Mouse (Mus musculus): ENCODE results near the gene Phactr2.

Gene Phactr2

DNA sequence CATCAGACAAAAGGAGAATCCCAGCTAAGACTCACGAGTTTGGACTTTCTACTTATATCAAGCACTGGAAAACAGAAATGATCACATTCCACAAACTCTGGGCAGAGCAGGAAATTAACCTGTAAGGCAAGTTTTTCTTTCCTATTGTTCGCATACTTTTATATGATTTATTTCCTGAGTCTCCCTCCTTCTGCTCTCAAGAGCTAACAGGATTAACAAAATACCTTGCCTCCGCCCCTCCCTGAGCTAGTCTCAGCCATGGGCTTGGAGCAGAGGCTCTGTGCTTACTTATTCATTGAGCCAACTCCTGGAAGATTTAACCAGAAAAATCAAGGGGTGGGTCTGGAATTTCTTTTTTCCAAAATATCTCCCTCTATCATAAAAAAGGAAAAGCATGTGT is 145.6 kb downstream of the Phactr2 start:
- no peak for DNase-seq (ENCODE audit: low spot score)

- DNase-seq (ENCODE audit: low spot score), result no peak
Measured at GRCm38 (mm10) chr10:13326149-13326873, 147.9 kb downstream of the Phactr2 start.

DNA sequence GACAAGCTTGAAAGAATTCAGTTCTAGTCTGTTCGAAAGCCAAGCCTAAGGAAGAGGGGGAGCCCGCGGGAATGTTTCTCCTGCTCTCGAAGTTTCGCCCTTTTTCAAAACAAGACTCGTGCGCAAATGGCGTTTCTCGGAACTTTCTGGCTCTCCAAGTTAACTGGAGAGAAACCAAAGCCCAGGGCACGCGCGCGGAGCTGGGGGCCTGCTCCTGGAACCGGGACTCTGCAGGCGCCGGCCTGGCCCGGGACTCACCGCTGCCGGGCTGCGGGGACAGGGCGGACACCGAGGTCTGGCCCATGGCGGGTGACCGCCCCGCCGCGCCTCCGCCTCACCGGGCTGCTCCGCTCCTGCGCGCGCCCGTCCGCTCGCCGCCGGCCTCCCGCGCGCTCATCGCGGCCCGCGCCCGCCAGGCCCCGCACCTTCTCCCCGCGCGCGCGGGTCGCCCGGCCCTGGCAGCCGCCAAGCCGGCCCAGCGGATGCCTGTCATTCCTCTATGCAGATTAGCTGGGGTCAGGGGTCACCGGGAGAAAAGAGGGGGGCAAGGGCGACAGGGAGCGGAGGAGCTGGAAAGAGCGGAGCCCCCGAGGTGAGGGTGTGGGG is 150.3 kb downstream of the Phactr2 start:
- peak; percentile 47 for DNase-seq (ENCODE audit: low spot score)

DNA sequence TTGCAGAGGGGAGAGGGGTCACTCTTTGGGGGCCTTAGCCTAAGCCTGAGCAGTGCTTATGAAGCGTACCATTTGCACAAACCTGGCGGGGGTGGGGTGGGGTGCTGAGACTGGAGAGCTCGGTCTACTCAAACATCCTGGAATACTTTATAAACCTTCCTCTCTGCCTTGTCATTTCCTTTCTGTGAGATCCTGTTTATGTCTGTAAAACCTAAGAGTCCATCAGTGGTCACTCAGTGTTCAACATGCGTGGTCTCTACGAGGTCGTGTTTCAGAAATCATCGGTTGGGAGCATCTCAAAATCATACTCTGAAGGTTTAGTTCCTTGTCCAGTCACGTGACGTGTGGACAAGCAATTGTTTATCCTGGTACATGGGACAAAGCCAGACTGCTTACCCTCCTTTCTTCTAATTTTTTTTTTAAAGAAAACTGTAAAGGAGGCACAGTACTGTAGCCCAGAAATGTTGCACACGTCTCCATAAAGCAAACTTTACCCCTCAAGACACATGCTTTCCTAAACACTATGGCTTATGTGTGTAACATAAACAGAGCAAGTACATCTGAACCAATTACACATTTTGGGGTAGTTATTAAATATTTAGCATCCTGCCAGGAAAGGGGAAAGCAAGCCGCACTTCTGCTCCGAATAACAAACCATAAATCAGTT is 150.9 kb downstream of the Phactr2 start:
- DNase-seq (ENCODE audit: low spot score), result no peak

DNA sequence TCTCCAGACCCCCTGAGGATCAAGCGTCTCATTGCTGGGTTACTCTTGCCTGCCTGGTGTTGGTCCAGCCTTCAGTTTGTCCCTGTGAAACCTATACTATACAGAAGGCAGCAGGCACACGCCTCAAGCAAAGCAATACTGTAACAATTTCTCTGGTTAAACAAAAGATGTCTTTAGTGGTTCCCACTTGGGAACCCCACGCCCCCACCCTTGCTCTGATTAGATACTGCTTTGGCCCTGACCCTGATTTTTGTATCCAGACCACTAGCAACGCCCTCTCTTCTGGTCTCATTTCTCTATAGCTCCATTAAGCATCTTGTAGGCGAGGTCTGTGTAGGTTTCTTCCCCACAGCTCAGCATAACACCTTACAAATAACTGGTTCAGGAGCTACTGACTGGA is 159.2 kb downstream of the Phactr2 start:
- DNase-seq (ENCODE audit: low spot score), result no peak

GRCm38 (mm10) chr10:13312576-13312975 is 161.6 kb downstream of the Phactr2 start:
- no peak for DNase-seq (ENCODE audit: low spot score)

- no peak for DNase-seq (ENCODE audit: low spot score)
Measured at GRCm38 (mm10) chr10:13311612-13312011, 162.6 kb downstream of the Phactr2 start.

GRCm38 (mm10) chr10:13310075-13310474 is 164.1 kb downstream of the Phactr2 start:
- no peak for DNase-seq (ENCODE audit: low spot score)

- DNase-seq (ENCODE audit: low spot score), result no peak
Measured at GRCm38 (mm10) chr10:13304641-13305241, 169.5 kb downstream of the Phactr2 start.

DNA sequence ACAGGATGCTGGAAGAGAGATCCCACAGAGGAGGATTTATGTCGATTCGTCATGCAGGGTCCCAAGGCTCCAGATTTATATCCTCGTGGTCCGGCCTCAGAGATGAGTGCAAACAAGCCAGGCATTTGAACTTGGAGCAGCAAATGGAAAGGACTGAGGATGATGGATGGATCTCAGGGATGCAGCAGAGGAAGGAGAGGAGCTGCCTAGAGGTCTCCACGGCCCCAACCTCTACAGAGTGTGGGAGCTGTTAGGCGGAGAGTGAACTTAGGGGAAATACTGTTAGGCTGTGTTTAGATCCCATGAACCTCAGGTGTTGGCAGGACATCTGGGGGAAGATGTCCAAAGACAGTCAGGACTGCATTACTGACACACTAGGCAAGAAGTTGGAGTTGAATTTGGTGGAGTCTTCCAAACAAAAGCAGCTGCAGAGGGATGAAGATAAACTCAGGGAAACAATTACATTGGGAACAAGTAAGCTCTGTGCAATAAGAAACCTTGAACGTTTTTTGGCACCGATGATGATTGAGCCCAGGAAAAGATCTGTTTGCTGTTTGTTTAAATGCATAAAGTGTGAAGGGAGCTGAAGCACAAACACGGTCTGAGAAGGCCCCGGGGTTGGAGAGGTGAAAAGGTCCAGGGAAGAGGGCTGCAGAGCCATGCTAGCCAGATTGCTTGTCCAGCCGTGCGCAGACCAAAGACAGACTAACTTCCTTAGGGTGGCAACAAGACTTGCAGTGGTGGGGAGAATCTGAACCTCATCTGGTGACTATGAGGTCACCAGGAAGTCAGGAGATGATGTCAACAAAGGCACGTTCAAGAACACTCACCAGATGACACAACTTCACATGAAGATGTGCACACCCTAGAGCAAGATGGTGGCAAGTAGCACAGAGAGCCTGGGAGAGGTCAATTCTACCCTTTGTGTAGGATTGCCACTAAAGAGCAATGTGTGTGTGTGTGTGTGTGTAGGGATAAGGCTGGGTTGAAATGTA is 170.6 kb downstream of the Phactr2 start:
- no peak for DNase-seq (ENCODE audit: low spot score)

- no peak for DNase-seq (ENCODE audit: low spot score)
Measured at GRCm38 (mm10) chr10:13300601-13301000, 173.6 kb downstream of the Phactr2 start.

GRCm38 (mm10) chr10:13300196-13300595 is 174.0 kb downstream of the Phactr2 start:
- DNase-seq (ENCODE audit: low spot score), result no peak

- no peak for DNase-seq (ENCODE audit: low spot score)
Measured at GRCm38 (mm10) chr10:13294886-13295285, 179.3 kb downstream of the Phactr2 start.

DNA sequence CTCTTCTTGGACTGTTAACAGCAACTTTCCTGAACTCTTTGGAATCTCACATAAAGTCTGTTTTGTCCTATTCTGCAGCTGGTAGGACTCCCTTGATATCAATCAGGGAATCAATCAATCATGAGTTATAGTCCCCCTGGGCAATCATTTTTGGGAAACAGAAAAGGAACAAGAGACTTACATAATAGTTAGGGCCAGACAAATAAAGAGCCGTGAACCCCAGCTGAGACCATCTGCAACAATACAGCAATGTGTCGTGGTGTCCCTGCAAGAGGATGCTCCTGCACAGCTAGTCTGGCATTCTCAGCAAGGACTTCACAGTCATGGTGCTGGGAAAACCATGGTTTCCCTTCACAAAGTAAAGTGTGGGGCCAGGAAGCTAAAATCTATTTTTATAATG is 182.2 kb downstream of the Phactr2 start:
- no peak for DNase-seq (ENCODE audit: low spot score)

- no peak for DNase-seq (ENCODE audit: low spot score)
Measured at GRCm38 (mm10) chr10:13289252-13289961, 184.8 kb downstream of the Phactr2 start.

DNA sequence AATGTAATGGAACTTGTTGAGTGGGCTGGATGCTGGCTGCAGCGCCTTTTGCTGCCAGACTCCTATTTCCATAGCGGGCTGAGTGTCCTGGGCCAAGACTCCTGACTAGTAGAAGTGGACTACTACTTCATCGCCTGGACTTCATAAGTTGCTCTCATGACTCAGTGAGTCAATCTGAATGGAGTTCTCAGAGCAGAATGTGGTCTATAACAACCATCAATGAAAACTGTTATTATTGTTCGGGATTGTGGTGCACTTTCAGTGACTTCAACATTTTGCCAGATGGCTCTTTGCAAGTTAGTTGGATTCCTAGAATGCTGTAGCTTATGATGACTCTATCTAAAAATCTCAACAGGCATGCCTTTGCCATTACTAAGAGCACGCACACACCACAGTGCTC is 185.9 kb downstream of the Phactr2 start:
- no peak for DNase-seq (ENCODE audit: low spot score)

DNA sequence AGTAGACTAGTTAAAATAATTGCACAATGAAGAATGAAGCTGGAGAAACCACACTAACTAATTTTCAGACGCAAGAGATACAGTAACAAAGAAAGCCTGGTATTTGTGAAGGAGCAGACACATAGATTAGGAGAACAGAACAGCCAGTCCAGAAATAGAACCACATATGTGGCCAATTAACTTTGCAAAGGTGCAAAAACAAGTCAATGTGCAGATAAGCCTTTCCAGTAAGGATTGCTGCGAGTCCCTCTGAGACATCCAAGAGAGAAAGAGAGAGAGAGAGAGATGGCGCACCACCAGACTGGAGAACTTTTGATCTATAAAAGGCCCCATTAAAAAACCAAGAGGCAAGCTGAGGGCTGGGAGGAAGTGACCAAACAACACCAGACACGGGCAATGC is 190.8 kb downstream of the Phactr2 start:
- DNase-seq (ENCODE audit: low spot score), result no peak

- DNase-seq (ENCODE audit: low spot score), result no peak
Measured at GRCm38 (mm10) chr10:13280298-13280853, 193.8 kb downstream of the Phactr2 start.

DNA sequence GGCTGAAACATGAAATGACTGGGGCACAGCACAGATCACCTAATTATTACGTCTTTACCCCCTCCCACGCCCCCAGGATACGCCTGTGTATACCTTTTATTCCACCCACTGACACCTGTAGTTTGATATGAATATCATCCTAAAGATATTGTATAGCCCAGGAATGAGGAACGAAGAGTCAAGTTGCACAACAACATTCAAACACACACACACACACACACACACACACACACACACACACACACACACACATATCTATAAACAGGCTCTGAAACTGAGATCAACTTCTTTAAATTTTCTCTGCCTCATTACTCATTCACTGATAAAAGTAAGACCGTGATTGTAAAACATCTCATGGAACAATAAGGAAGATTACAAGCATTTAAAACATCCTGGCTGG is 197.9 kb downstream of the Phactr2 start:
- no peak for DNase-seq (ENCODE audit: low spot score)

DNA sequence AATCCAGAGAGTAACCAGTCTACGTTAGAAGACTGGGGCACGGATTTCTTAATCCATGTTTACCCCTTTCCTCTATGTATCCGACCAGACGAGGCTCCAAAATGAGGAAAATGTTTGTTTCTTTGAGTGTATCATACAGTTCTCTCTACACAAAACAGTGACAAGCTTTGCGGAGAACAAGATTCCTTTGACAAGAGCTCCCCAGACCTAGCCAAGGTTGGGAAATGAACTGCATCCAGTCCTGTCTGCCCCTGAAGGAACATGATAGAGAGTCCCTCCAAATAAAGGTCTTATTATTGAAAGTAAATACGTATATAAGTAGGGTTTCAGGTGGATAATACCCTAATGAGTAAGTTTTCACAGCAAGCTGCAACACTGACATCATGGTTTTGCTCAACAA is 199.1 kb downstream of the Phactr2 start:
- DNase-seq (ENCODE audit: low spot score), result no peak

DNA sequence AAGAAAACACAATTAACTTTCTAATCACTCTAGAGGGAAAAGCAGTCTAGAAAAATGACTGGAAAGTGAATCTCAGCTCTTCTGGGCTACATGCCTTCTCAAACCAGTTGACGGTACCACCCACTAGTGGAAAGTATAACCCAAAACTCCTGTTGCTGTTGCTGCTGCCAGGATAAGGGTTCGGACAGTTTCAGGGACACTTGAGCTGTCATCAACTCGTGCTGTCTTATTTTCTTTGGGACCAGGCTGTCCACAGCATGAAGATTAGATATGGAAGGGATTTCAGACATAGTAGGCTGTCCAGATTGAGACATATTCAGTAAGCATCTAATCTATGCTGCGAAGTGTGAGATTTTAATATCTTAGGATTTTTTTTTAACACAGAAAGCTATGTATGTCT is 199.5 kb downstream of the Phactr2 start:
- DNase-seq (ENCODE audit: low spot score), result no peak

Data from ovary, adult 18-20 months (tissue).